Mouse (Mus musculus): Measurements from ENCODE around the gene Rab11fip3.
"Not testable (repeated sequence)": the region's sequence is repeated elsewhere in the genome, so short reads cannot be mapped to it uniquely, and the experiment has no call there.

The Rab11fip3 gene

DNA sequence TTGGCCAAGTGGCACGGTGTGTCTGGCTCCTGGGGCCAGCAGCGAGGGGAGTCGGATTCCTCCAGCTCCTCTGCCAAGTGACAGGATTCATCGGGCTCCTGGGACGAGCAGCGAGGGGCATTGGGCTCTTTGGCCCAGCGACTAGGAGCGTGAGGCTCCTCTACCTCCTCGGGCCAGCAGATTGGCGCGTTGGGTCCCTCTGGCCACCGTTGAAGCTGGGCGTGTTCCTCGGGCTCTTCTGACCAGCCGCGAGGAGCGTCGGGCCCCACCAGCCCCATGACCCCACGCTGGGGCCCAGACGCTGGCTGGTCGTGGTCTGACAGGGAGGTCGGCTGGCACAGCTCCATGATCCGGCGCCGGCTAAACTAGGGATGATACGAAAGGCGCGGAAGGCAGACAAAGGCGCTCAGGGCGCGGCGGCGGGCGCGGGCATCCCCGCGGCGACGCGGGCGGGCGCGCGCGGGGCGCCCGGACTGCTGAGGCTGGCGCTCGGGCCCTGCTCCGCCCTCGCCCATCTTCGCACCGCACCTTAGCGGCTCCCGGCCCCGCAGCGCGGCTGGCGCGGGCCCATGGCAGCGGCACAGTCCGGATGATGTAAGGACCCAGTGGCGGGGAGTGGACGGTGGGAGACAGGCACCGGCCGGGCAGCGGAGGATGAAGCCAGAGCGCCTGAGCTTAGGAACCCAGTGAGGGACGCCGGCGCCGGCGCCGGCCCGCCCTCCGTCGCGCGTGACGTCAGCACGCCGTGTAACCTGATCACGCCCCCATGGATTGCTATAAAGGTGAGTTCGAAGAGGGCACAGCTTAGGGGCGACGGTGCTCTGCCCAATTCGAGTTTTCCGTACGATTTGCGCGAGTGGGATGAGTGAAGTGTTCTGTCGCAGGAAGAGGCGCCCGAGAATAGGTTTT lies at the start of gene Rab11fip3:
Rab11fip3 (minus strand) TSS at position 725 of the 909 bp plus-strand sequence.
- peak; percentile 55 for DNase-seq (ENCODE audit: low read depth)

DNA sequence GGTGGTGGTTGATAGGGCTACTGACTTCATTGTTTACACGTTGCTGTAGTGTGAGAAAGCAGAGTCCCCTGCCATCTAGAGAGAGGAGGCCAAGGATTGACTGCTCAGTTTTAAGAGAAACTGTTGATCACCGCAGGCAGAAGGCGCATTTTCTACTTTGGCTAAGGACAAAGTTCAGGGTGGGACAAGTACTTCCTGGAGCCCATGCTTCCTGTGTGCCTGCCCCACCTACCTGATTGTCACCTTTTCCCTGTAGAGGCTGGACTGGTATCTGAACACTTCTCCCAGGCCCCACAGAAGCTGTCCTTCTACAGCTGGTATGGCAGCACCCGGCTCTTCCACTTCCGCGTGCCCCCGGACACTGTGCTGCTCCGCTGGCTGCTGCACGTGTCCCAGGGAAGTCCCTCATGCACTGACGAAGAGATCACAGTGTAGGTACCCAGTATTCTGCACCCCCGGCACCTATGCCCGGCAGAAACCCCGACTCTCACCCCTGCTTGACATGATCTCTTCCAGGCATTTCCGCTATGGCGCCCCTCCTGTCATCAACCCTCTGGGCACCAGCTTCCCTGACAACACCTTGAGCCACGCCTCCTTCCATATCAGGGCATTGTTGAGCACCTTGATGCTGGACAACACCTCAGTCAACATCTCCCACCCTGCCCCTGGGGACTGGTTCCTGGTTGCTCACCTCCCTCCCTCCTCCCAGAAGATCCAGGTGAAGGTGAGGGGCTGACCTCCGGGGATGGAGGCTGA lies 47.3 kb upstream of the Rab11fip3 start:
- no peak for DNase-seq (ENCODE audit: low read depth)

DNA sequence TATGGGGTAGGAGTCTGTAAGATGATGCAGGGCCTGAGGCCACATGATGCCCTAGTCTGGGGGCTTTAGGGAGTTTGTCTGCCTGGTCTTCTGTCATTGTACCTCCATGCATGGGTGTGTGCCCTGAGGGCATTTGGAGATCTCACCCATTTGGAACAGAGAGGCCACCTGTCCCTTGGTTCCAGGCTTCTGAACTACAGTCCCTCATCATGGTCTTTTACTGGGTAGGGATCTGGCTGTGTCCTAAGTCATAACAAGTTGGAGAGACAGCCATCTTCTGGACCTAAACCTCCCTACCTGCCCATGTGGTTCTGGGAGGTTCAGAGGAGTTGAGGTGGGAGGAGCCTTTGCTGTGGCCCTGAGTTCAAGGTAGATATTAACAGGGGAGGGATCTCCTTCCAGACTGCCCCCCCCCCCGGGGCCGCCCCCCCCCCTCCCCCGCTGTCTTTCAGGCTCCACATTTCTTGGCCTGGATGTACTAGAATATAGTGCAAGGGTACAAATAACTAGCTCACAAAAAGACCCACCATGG lies 46.7 kb upstream of the Rab11fip3 start:
- no peak for DNase-seq (ENCODE audit: low read depth)

DNA sequence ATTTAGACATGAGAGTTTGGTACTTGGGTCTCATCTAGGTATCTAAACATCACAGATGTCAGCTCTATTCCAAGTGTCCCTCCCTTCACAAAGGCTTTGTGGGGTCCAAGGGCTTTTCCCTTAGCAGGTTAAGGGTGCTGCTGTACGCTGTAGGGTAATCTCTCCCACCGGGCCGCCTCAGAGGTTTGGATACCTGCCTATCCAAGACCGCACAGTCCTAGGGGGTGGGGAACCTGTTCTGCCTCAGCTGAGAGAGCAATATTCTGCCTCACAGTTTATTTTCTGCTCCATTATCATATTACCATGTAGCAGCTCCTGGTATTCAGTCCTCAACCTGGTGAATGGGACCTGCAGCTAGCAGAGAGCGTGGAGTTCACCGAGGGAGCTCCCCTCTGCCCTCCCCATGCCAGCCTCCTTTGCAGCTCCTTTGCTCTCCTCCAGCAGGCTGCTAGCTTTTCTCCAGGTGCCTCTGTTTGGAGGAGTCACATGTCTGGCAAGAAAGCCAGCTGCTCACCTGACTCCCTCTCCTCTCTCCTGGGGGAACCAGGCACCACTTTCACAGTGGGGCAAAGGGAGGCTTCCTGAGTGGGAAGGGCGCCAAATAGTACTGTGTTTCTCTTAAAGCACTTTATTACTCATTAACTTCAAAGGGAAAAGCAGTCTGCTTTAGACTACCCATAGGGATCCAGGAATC lies 46.0 kb upstream of the Rab11fip3 start:
- no peak for DNase-seq (ENCODE audit: low read depth)

DNA sequence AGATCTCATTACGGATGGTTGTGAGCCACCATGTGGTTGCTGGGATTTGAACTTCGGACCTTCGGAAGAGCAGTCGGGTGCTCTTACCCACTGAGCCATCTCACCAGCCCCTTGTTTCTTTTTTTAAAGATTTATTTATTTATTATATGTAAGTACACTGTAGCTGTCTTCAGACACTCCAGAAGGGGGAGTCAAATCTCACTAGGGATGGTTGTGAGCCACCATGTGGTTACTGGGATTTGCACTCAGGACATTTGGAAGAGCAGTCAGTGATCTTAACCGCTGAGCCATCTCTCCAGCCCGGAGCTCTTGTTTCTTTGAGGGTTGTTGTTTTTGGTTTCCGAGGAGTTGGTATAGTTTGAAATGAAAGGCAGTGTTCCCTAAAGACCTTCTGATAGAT lies 45.1 kb upstream of the Rab11fip3 start:
- DNase-seq (ENCODE audit: low read depth), result not testable (repeated sequence)

DNA sequence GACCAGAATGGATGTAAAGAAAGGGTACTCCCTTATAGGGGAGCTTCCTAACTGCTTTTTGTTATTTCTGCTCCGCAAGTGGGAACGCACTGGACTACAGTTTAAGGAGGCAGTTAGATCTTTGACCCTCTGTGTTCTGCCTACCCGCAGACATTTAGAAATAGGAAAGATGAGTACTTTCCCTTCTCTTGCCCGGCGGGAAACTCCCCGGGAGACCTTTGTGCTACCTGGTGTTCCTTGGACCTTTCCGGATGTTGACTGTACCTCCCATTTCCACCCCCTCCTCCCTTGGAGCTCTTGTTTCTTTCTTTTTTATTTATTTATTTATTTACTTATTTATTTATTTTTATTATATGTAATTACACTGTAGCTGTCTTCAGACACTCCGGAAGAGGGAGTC lies 44.7 kb upstream of the Rab11fip3 start:
- no peak for DNase-seq (ENCODE audit: low read depth)

DNA sequence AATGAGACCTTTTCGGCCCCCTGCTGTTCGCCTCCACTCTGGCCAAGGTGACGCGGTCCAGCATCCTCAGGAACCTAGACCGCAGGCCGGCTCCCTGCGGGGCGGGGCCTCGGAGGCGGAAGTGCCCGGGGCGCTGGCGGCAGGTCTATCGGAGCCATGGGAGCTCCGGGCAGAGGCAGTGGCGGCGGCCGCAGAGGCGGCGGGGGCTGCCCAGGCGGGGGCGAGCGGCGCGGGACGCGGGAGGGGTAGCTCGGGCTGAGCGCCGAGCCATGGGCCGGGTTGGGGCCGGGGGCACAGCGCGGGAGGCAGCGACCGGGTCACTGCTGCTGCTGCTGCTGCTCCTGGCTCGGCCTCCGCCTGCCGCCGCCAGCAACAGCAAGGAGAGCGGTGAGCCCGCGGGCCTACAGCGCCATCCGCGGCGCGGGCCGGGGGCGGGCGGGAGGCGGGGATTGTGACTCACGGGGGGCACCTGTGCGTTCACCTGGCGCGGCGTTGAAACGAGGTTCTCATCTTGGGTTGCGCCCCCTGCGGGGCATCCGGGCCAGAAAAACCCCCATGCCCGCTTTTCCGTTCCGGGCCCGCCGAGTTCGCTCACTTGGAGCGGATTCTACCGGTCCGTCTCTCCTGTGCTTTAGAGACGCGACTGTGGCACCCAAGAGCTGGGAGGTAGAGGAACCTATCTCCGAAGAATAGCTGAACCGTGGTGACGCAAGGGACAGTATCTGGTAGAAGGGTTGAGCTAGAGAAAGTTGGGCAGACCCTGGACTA lies 44.0 kb upstream of the Rab11fip3 start, which contains the start of gene Tmem8:
Tmem8 (plus strand) TSS at position 119 of the 768 bp plus-strand sequence.
- no peak for DNase-seq (ENCODE audit: low read depth)

DNA sequence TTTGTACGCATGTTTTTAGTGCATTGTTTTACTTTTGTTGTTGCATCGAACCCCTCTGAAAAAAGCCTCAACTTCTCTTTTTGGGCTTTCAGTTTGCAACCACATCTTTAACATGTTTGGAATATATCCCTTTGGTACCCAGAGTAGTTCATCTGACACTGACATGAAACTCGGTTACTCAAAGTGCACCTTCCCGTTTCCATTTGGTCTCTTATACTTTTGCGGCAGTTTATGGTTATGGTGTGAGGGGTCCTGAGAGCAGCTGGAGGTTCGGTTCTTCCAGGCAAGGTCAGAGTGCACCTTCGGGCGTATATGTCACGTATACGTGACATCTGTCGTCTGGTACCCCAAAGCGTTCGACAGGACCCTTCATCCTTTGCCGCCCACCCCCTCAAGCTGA lies 43.4 kb upstream of the Rab11fip3 start:
- DNase-seq (ENCODE audit: low read depth), result no peak

DNA sequence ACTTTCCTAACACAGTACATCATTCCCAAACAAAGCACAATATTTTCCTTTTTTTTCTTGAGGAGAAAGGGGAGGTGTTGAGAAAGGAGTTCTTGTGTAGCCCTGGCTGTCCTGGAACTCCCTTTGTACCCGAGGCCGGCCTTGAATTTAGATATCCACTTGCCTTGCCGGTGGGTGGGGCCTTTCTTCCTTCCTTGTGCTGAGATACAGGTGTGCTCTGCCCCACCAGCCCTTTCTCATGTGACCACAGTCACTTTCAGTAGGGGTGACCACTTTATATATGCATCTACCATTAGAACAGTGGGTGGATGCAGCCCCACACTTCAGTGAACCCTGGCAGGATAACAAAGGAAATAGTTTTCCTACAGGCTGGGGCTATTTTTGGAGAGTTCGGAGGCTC lies 42.4 kb upstream of the Rab11fip3 start:
- DNase-seq (ENCODE audit: low read depth), result no peak

DNA sequence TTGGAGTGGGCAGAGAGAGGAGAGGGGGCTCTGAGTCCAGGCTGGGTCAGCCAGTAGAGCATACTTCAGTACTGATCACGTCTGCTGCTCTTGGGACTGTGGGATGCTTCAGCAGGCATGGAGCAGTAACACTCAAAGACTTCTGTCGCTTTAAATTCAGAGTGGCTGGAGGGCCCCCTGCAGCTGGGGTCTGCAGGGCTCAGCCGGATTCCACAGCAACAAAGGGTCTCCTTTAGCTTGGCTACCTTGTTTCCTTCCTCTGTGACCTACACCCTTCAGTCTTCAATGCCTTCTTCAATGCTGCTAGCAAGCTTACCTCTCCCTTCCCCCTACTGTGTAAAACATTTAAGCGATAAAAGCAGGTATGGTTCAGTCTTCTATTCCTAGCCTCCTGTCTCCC lies 41.7 kb upstream of the Rab11fip3 start:
- DNase-seq (ENCODE audit: low read depth), result no peak

DNA sequence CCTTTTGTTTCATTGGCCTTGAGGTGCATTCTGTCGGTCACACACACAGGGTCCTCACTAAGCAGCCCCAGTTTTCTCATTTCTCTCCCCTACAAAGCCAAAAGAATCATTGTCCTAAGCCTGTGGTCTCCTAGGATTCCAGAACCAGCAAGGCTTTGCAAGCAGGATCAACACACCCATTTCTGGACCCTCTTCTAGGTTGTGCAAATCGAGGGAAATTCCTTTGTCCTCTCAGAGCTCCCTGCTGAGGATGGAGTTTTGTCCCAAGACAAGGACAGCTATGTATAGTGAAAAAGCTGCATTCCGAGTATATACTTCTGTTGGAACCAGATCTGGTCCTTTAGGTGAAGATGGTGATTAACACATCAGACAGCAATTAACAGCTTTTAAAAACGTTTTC lies 40.8 kb upstream of the Rab11fip3 start:
- no peak for DNase-seq (ENCODE audit: low read depth)

DNA sequence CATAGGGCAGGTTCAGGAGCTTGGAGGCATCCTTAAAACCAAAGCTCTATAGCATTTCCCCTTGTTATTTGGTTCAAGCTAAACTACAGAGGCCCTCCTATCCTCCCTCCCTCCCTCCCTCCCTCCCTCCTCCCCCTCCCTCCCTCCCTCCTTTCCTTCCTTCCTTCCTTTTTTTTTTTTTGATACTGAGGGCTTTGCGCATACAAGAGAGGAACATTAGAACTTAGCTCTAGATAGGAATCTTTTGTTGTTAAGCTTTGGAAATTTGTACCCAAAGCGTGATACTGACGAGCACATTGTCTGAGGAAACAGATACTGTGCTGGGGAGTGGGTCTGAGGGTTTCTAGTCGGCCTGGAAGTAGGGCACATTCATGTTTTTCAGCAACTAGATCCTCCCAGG lies 36.3 kb upstream of the Rab11fip3 start:
- DNase-seq (ENCODE audit: low read depth), result no peak

DNA sequence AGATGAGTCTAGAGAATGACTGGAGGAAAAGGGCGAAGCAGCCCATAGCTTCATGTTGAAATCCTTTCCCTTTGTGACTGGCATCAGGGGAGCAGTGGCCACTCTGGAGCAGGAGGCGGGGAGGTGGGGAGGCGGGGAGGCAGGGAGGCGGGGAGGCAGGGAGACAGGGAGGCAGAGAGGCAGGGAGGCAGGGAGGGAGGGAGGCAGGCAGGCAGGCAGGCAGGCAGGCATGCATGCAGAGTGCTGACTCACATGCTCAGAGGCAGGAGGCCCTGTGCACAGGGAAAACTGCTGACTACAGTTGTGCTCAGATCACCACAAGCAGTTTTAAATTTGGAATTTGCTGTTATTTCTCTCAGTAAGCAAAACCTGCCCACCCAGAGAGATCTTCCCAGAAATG lies 32.1 kb upstream of the Rab11fip3 start:
- no peak for DNase-seq (ENCODE audit: low read depth)

DNA sequence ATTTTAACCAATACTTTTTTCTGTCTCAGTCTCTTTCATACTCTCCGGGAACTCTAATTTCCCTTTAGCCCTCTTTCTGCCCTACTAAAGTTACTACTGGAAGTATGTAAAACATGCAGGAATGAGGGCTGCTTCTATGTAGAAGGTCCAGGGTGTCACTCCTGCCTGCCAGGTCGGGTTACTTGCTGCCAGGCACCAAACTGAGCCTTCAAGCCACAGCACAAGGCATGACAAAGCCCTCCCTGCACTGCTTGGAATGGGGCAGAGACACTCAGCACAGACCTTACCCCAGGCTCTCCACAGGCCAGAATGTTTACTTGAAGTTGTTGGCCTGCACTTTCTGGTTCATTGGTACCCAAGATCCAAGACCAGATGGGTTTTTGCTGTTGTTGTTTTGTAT lies 30.8 kb upstream of the Rab11fip3 start:
- DNase-seq (ENCODE audit: low read depth), result no peak

DNA sequence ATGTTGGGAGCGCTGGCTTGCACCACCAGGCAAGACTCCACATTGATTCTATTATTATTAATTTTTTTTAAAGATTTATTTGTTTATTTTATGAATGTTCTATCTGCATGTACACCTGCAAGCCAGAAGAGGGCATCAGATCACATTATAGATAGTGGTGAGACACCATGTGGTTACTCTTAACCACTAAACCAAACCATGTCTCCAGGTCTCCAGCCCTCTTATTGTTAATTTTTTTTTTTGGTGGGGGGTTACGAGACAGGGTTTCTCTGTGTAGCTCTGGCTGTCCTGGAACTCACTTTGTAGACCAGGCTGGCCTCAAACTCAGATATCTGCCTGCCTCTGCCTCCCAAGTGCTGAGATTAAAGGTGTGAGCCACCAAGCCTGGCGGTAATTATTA lies 30.0 kb upstream of the Rab11fip3 start:
- not testable (repeated sequence) for DNase-seq (ENCODE audit: low read depth)

DNA sequence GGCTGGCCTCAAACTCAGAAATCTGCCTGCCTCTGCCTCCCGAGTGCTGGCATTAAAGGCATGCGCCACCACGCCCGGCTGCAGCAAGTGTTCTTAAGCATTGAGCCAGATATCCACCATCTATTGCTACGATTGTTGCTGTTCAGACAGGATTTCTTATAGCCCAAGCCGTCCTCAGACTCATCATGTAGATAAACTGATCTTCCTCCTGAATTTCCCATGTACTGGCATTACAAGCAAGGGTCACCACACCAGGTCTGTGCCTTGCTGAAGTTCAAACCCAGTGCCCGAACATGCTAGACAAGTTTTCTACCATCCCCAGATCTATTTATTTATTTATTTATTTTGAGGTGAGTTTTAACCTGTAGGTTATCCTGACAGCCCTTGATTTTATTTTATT lies 29.1 kb upstream of the Rab11fip3 start:
- DNase-seq (ENCODE audit: low read depth), result no peak

DNA sequence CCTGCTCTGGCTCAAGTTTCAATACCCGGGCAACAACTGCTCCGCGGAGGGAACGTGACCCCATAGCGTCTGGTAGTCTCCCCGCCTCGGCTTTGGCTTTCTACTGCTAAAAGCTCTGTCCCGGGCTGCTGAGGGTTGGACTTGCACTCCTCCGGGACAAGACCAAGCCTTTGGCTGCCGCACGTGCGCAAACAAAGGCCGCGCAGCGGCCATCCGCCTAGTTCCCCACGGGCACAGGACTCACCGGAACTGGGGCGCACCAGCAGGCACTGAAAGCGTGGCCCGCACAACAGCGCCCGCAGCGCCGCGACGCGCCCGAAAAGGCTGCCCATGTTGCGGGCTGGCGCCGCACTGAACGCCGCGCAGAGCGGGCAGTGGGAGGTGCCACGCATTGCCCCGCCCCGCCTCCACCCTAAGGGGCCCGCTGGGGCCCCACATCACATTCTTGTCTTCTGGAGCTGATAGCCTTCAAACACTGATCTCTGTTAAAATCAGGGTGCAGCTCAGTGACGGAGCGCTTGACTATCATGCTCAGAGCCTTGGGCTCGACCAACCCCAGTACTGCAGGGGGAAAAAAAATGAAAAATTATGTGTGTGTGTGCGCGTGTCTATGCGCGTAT lies 25.9 kb upstream of the Rab11fip3 start, which contains the start of gene Nme4:
Nme4 (minus strand) TSS at position 482 of the 620 bp plus-strand sequence.
- DNase-seq (ENCODE audit: low read depth), result peak; percentile 50

DNA sequence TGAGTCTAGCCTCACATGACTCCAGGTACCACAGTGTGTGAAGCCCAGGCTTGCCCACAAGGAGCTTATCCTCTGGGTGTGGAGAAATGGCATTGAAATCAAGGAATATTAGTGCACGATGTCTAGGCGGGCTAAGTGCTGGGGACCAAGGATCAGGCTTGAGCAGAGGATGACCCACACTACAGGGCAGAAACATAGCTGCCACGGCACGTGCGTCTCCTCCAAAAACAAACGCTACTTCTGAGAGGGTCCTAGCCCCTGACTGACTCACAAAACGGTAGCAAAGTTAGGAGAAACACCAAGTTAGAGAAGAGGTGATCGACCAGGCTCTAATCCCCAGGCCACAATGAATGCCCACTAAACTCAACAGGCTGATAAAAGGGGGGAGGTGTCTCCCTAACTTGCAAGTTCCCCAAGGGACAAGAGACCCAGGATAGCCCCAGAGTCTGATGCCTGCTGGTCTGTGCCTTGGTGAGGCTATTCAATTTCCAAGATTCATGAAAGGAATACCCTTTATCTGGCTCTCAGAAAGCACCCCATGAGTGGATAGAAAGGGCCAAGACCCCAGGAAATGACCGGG lies 25.3 kb upstream of the Rab11fip3 start:
- DNase-seq (ENCODE audit: low read depth), result no peak

DNA sequence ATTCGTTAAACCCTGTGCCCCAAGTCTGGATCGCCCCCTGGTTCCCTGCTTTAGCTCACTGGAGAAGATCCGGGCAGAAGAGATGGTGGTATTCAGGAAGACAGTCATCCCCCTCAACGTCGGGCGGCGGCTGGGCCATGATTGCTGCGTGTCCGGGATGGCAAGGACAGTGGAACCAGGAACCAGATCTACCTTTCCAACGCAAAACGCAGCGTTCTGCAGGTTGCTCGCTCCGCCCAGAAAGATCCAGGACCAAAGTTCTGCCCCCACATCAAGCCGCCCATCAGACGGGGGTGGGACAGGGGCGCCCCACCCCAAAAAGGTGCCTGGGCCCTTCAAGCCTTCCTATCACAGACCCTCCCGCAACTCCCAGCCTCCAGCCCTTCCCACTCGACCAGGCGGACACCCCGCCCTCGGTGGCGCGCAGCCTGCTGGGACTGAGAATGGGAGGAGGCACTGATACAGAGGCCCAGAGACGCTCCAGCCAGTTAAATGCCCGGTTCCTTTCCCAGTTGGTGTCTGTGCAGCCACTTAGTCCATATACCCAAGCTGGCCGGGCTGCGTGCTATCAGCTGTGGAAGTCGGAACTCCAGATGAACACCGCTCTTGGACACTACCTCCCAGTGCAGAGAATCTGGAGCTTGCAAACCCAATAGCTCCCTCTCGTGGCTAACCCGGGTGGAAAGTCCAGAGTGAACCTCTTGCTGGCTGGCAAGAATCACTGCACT lies 20.7 kb upstream of the Rab11fip3 start, which contains the start of gene Decr2:
Decr2 (minus strand) TSS at position 433 of the 728 bp plus-strand sequence.
- DNase-seq (ENCODE audit: low read depth), result peak; percentile 90
